Mouse (Mus musculus): ENCODE results near the gene Man2a2. TPM values are rescaled to one million over a fixed set of nuclear protein-coding genes. Genes with fewer than 3 reads are reported as not detected.

The Man2a2 gene
- polyA plus RNA-seq, 1 experiment from 2014 or later, result 21.6 TPM

GRCm38 (mm10) chr7:80368635-80369421 lies 2.3 kb downstream of the Man2a2 start:
- no peak for ATAC-seq (ENCODE audit: low FRiP score)
- peak overlapping the region; percentile 82 for H3K4me2 ChIP-seq (replicated peaks)

GRCm38 (mm10) chr7:80368009-80368408 lies 3.2 kb downstream of the Man2a2 start:
- no peaks in the 10 kb centered on the region for H3K27me3 ChIP-seq (ENCODE audit: control insufficient read depth, insufficient read depth, low read length)
- DNase-seq (ENCODE audit: low spot score), result no peak

More at GRCm38 (mm10) chr7:80368635-80369421, 2.3 kb downstream of the Man2a2 start:
- H3K27me3 ChIP-seq (ENCODE audit: control insufficient read depth, insufficient read depth, low read length), result no peaks in the 10 kb centered on the region
- H3K36me3 ChIP-seq (replicated peaks; ENCODE audit: control insufficient read depth, insufficient read depth), result peaks cover 48% of the 10 kb centered on the region
- no peak for DNase-seq (ENCODE audit: low spot score)
- peak overlapping the region; percentile 81 for H3K9ac ChIP-seq
- H3K4me1 ChIP-seq (replicated peaks; ENCODE audit: control insufficient read depth, insufficient read depth, low read length), result peaks cover 16% of the 10 kb centered on the region
- no peak overlapping the region for H3K4me3 ChIP-seq (replicated peaks; ENCODE audit: low read length)
- H3K27ac ChIP-seq, result no peak overlapping the region
- WGBS, result 87% methylated on average over 20 of the region's 20 CpGs
- no peaks in the 10 kb centered on the region for H3K9me3 ChIP-seq (ENCODE audit: control insufficient read depth, low read length)

GRCm38 (mm10) chr7:80367232-80367631 lies 3.9 kb downstream of the Man2a2 start:
- ATAC-seq (ENCODE audit: low FRiP score), result no peak
- no peak for DNase-seq (ENCODE audit: low spot score)
- Histone ChIP-seq H3K4me1 (replicated peaks; ENCODE audit: control insufficient read depth, insufficient read depth, low read length) (peaks cover 16% of the 10 kb centered on the region), H3K4me2 (replicated peaks) (no peak overlapping the region), H3K27me3 (ENCODE audit: control insufficient read depth, insufficient read depth, low read length) (no peaks in the 10 kb centered on the region), H3K9ac (no peak overlapping the region), H3K36me3 (replicated peaks; ENCODE audit: control insufficient read depth, insufficient read depth) (peaks cover 64% of the 10 kb centered on the region), H3K4me3 (replicated peaks; ENCODE audit: low read length) (no peak overlapping the region), H3K9me3 (ENCODE audit: control insufficient read depth, low read length) (no peaks in the 10 kb centered on the region), H3K27ac (no peak overlapping the region)
- WGBS, result 97% methylated on average over 7 of the region's 7 CpGs

More at GRCm38 (mm10) chr7:80368009-80368408, 3.2 kb downstream of the Man2a2 start:
- peaks cover 16% of the 10 kb centered on the region for H3K4me1 ChIP-seq (replicated peaks; ENCODE audit: control insufficient read depth, insufficient read depth, low read length)
- H3K4me2 ChIP-seq (replicated peaks), result no peak overlapping the region
- no peak overlapping the region for H3K4me3 ChIP-seq (replicated peaks; ENCODE audit: low read length)
- H3K9me3 ChIP-seq (ENCODE audit: control insufficient read depth, low read length), result no peaks in the 10 kb centered on the region
- H3K36me3 ChIP-seq (replicated peaks; ENCODE audit: control insufficient read depth, insufficient read depth), result peaks cover 57% of the 10 kb centered on the region
- no peak overlapping the region for H3K27ac ChIP-seq
- 85% methylated on average over 9 of the region's 9 CpGs for WGBS
- H3K9ac ChIP-seq, result no peak overlapping the region
- ATAC-seq (ENCODE audit: low FRiP score), result no peak

- Histone ChIP-seq H3K27me3 (ENCODE audit: control insufficient read depth, insufficient read depth, low read length) (no peaks in the 10 kb centered on the region), H3K4me1 (replicated peaks; ENCODE audit: control insufficient read depth, insufficient read depth, low read length) (peaks cover 16% of the 10 kb centered on the region), H3K9ac (no peak overlapping the region), H3K4me3 (replicated peaks; ENCODE audit: low read length) (no peak overlapping the region), H3K4me2 (replicated peaks) (no peak overlapping the region), H3K27ac (no peak overlapping the region), H3K36me3 (replicated peaks; ENCODE audit: control insufficient read depth, insufficient read depth) (peaks cover 79% of the 10 kb centered on the region), H3K9me3 (ENCODE audit: control insufficient read depth, low read length) (no peaks in the 10 kb centered on the region)
- no peak for ATAC-seq (ENCODE audit: low FRiP score)
- no peak for DNase-seq (ENCODE audit: low spot score)
- WGBS, result 89% methylated on average over 2 of the region's 2 CpGs
These were observed 5.4 kb downstream of the Man2a2 start for GRCm38 (mm10) chr7:80365759-80366158.

GRCm38 (mm10) chr7:80360435-80360834 lies 10.7 kb downstream of the Man2a2 start:
- ATAC-seq (ENCODE audit: low FRiP score), result no peak
- DNase-seq (ENCODE audit: low spot score), result no peak
- WGBS, result 78% methylated on average over 3 of the region's 3 CpGs
- Histone ChIP-seq H3K27ac (no peak overlapping the region), H3K9ac (no peak overlapping the region), H3K27me3 (ENCODE audit: control insufficient read depth, insufficient read depth, low read length) (no peaks in the 10 kb centered on the region), H3K4me2 (replicated peaks) (no peak overlapping the region), H3K4me1 (replicated peaks; ENCODE audit: control insufficient read depth, insufficient read depth, low read length) (no peaks in the 10 kb centered on the region), H3K36me3 (replicated peaks; ENCODE audit: control insufficient read depth, insufficient read depth) (peaks cover 98% of the 10 kb centered on the region), H3K9me3 (ENCODE audit: control insufficient read depth, low read length) (no peaks in the 10 kb centered on the region), H3K4me3 (replicated peaks; ENCODE audit: low read length) (no peak overlapping the region)

GRCm38 (mm10) chr7:80358039-80358438 lies 13.1 kb downstream of the Man2a2 start:
- Histone ChIP-seq H3K9ac (no peak overlapping the region), H3K4me2 (replicated peaks) (no peak overlapping the region), H3K9me3 (ENCODE audit: control insufficient read depth, low read length) (no peaks in the 10 kb centered on the region), H3K4me1 (replicated peaks; ENCODE audit: control insufficient read depth, insufficient read depth, low read length) (no peaks in the 10 kb centered on the region), H3K27me3 (ENCODE audit: control insufficient read depth, insufficient read depth, low read length) (no peaks in the 10 kb centered on the region), H3K27ac (no peak overlapping the region; the same call in 1 of the 2 replicates), H3K36me3 (replicated peaks; ENCODE audit: control insufficient read depth, insufficient read depth) (peaks cover 92% of the 10 kb centered on the region), H3K4me3 (replicated peaks; ENCODE audit: low read length) (no peak overlapping the region)
- DNase-seq (ENCODE audit: low spot score) (no peak), ATAC-seq (ENCODE audit: low FRiP score) (no peak)
- 57% methylated on average over 4 of the region's 4 CpGs for WGBS

- no peak overlapping the region for H3K4me2 ChIP-seq (replicated peaks)
- H3K36me3 ChIP-seq (replicated peaks; ENCODE audit: control insufficient read depth, insufficient read depth), result peaks cover 92% of the 10 kb centered on the region
- no peaks in the 10 kb centered on the region for H3K27me3 ChIP-seq (ENCODE audit: control insufficient read depth, insufficient read depth, low read length)
- no peak overlapping the region for H3K4me3 ChIP-seq (replicated peaks; ENCODE audit: low read length)
- ATAC-seq (ENCODE audit: low FRiP score), result no peak
- H3K4me1 ChIP-seq (replicated peaks; ENCODE audit: control insufficient read depth, insufficient read depth, low read length), result no peaks in the 10 kb centered on the region
- DNase-seq (ENCODE audit: low spot score), result no peak
- 24% methylated on average over 8 of the region's 8 CpGs for WGBS
- no peak overlapping the region for H3K9ac ChIP-seq
- no peaks in the 10 kb centered on the region for H3K9me3 ChIP-seq (ENCODE audit: control insufficient read depth, low read length)
- H3K27ac ChIP-seq, result no peak overlapping the region
These were observed 14.0 kb downstream of the Man2a2 start for GRCm38 (mm10) chr7:80357156-80357555.

- no peak overlapping the region for H3K9ac ChIP-seq
These were observed 14.8 kb downstream of the Man2a2 start for GRCm38 (mm10) chr7:80356351-80356750.

GRCm38 (mm10) chr7:80352920-80353319 lies 18.3 kb downstream of the Man2a2 start:
- Histone ChIP-seq H3K27ac (no peak overlapping the region), H3K4me3 (replicated peaks; ENCODE audit: low read length) (no peak overlapping the region), H3K9me3 (ENCODE audit: control insufficient read depth, low read length) (no peaks in the 10 kb centered on the region), H3K36me3 (replicated peaks; ENCODE audit: control insufficient read depth, insufficient read depth) (peaks cover 73% of the 10 kb centered on the region), H3K4me2 (replicated peaks) (no peak overlapping the region), H3K4me1 (replicated peaks; ENCODE audit: control insufficient read depth, insufficient read depth, low read length) (no peaks in the 10 kb centered on the region), H3K27me3 (ENCODE audit: control insufficient read depth, insufficient read depth, low read length) (no peaks in the 10 kb centered on the region), H3K9ac (no peak overlapping the region)
- DNase-seq (ENCODE audit: low spot score) (no peak), ATAC-seq (ENCODE audit: low FRiP score) (no peak)
- WGBS, result 95% methylated on average over 8 of the region's 8 CpGs

More at GRCm38 (mm10) chr7:80356351-80356750, 14.8 kb downstream of the Man2a2 start:
- no peaks in the 10 kb centered on the region for H3K9me3 ChIP-seq (ENCODE audit: control insufficient read depth, low read length)
- H3K27me3 ChIP-seq (ENCODE audit: control insufficient read depth, insufficient read depth, low read length), result no peaks in the 10 kb centered on the region
- H3K4me2 ChIP-seq (replicated peaks), result no peak overlapping the region
- ATAC-seq (ENCODE audit: low FRiP score) (no peak), DNase-seq (ENCODE audit: low spot score) (no peak)
- peaks cover 90% of the 10 kb centered on the region for H3K36me3 ChIP-seq (replicated peaks; ENCODE audit: control insufficient read depth, insufficient read depth)
- no peak overlapping the region for H3K4me3 ChIP-seq (replicated peaks; ENCODE audit: low read length)
- no peaks in the 10 kb centered on the region for H3K4me1 ChIP-seq (replicated peaks; ENCODE audit: control insufficient read depth, insufficient read depth, low read length)
- no peak overlapping the region for H3K27ac ChIP-seq
- WGBS, result 89% methylated on average over 13 of the region's 13 CpGs

Data from hindbrain, embryonic 14.5 days (tissue).